8 mouse cellular contexts compared by ENCODE assay signal in the genomic region with DNA sequence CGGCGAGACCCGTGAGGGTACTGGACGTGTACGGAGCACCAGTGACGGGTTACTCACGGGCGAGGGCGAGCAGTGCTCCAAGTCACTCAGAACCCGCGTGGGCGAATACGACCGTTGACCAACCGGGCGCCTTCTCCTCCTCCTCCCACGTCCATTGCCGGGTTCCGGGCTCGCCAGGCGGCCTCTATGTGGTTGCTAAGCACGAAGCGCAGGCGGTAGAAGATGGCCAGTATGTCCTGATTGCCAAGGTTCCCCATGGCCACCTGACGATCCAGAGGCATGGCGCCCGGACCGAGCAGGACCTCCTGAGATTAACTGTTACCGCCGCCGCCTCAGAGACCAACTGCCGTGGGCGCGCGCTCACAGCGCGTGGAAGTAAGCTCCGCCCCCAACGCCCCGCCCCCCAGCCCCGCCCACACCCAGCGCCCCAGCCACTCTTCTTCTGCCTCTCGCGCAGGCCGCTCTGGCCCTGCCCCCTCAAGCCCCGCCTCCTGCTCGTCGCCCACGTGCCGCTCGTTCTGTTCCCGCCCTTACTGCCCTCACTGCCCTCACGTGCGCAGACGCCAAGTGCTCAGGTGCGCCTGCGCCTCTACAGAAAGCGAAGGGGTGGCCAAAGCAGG. TPM values are rescaled to one million over a fixed set of nuclear protein-coding genes. Genes with fewer than 3 reads are reported as not detected.
DNase-seq lines count a peak whose midpoint lies in the region; ATAC-seq and TF ChIP-seq lines count a peak whose summit lies in the region.

No protein-coding gene starts in this region.

- no peak for TF ChIP-seq EP300 in stomach, postnatal 0 days (optimal IDR thresholded peaks at IDR 0.05)

- peak overlapping the region; percentile 71 for H3K4me2 ChIP-seq in heart, embryonic 16.5 days (ENCODE audit: low read depth, low read length)
- peak overlapping the region; percentile 72 for H3K4me2 ChIP-seq in liver, embryonic 16.5 days (ENCODE audit: low read depth, low read length)
- peak overlapping the region; percentile 56 for H3K4me2 ChIP-seq in neural tube, embryonic 12.5 days (replicated peaks)
- H3K4me2 ChIP-seq in stomach, postnatal 0 days (replicated peaks; ENCODE audit: low read depth) = peak overlapping the region; percentile 82

- H3K4me3 ChIP-seq in heart, embryonic 16.5 days (ENCODE audit: low read length) = peak overlapping the region; percentile 50
- H3K4me3 ChIP-seq in liver, embryonic 16.5 days (ENCODE audit: low read depth, low read length) = peak overlapping the region; percentile 55
- peak overlapping the region; percentile 21 for H3K4me3 ChIP-seq in neural tube, embryonic 12.5 days
- peak overlapping the region; percentile 42 for H3K4me3 ChIP-seq in stomach, postnatal 0 days (ENCODE audit: low read depth, low read length)

- no peak for TF ChIP-seq CTCF in stomach, postnatal 0 days (IDR thresholded peaks at IDR 0.05; ENCODE audit: low read depth)

- no peak overlapping the region for H3K27ac ChIP-seq in heart, embryonic 16.5 days (ENCODE audit: low read length)
- H3K27ac ChIP-seq in liver, embryonic 16.5 days (ENCODE audit: low read length) = no peak overlapping the region
- no peak overlapping the region for H3K27ac ChIP-seq in neural tube, embryonic 12.5 days
- no peak overlapping the region for H3K27ac ChIP-seq in stomach, postnatal 0 days (replicated peaks)

- H3K27me3 ChIP-seq in heart, embryonic 16.5 days (ENCODE audit: control insufficient read depth, insufficient read depth, low read length) = no peaks in the 10 kb centered on the region
- H3K27me3 ChIP-seq in liver, embryonic 16.5 days (ENCODE audit: control insufficient read depth, insufficient read depth, low read depth, low read length) = no peaks in the 10 kb centered on the region
- peaks cover 9% of the 10 kb centered on the region; the same call in 1 of the 2 replicates for H3K27me3 ChIP-seq in neural tube, embryonic 12.5 days (replicated peaks)
- H3K27me3 ChIP-seq in stomach, postnatal 0 days (ENCODE audit: control insufficient read depth, insufficient read depth, low read length) = no peaks in the 10 kb centered on the region

- no peaks in the 10 kb centered on the region for H3K9me3 ChIP-seq in heart, embryonic 16.5 days (replicated peaks; ENCODE audit: control insufficient read depth, low read length)
- no peaks in the 10 kb centered on the region for H3K9me3 ChIP-seq in liver, embryonic 16.5 days (replicated peaks; ENCODE audit: control insufficient read depth, low read length)
- no peaks in the 10 kb centered on the region for H3K9me3 ChIP-seq in neural tube, embryonic 12.5 days
- no peaks in the 10 kb centered on the region for H3K9me3 ChIP-seq in stomach, postnatal 0 days (ENCODE audit: control insufficient read depth, low read length)

- H3K36me3 ChIP-seq in heart, embryonic 16.5 days (ENCODE audit: control insufficient read depth, insufficient read depth) = no peaks in the 10 kb centered on the region
- no peaks in the 10 kb centered on the region for H3K36me3 ChIP-seq in liver, embryonic 16.5 days (ENCODE audit: control insufficient read depth, insufficient read depth)
- H3K36me3 ChIP-seq in neural tube, embryonic 12.5 days = no peaks in the 10 kb centered on the region
- H3K36me3 ChIP-seq in stomach, postnatal 0 days (ENCODE audit: control insufficient read depth, insufficient read depth, low read length) = no peaks in the 10 kb centered on the region

- peak; percentile 95 for ATAC-seq in CD4-positive, CD25-positive, alpha-beta regulatory T cell, adult 4 months
- ATAC-seq in erythroid progenitor cell, adult 5-6 weeks (replicated peaks; ENCODE audit: low FRiP score, poor library complexity, severe bottlenecking) = peak; percentile 88
- ATAC-seq in heart, embryonic 16.5 days (replicated peaks; ENCODE audit: extremely low read depth, insufficient read depth, low FRiP score) = peak; percentile 82
- peak; percentile 92 for ATAC-seq in liver, embryonic 16.5 days (ENCODE audit: low read depth)
- peak; percentile 44 for ATAC-seq in neural tube, embryonic 12.5 days (ENCODE audit: low FRiP score, low read depth)
- peak; percentile 93 for ATAC-seq in stomach, postnatal 0 days (ENCODE audit: low FRiP score, low TSS enrichment)

- H3K9ac ChIP-seq in heart, embryonic 16.5 days (ENCODE audit: low read length) = peak overlapping the region; percentile 43
- H3K9ac ChIP-seq in liver, embryonic 16.5 days (ENCODE audit: low read depth, low read length) = peak overlapping the region; percentile 13; the same call in 1 of the 2 replicates
- H3K9ac ChIP-seq in neural tube, embryonic 12.5 days = no peak overlapping the region
- peak overlapping the region; percentile 55 for H3K9ac ChIP-seq in stomach, postnatal 0 days (ENCODE audit: low read length)

- peak; percentile 75 for DNase-seq in c-Kit-negative CD71-positive TER-119-positive erythroid progenitor cells, embryonic 14.5 days (ENCODE audit: low read depth, low spot score)
- peak; percentile 86 for DNase-seq in kidney, postnatal 14 days
- peak; percentile 99 for DNase-seq in stomach, postnatal 0 days (ENCODE audit: low spot score)

- peaks cover 5% of the 10 kb centered on the region for H3K4me1 ChIP-seq in heart, embryonic 16.5 days (ENCODE audit: control insufficient read depth, insufficient read depth, low read length)
- peaks cover 29% of the 10 kb centered on the region for H3K4me1 ChIP-seq in liver, embryonic 16.5 days (ENCODE audit: control insufficient read depth, low read depth, low read length)
- H3K4me1 ChIP-seq in neural tube, embryonic 12.5 days = peaks cover 6% of the 10 kb centered on the region
- H3K4me1 ChIP-seq in stomach, postnatal 0 days (replicated peaks; ENCODE audit: control insufficient read depth, insufficient read depth) = no peaks in the 10 kb centered on the region

- WGBS in heart, embryonic 16.5 days = 11% methylated on average over 55 of the region's 58 CpGs
- WGBS in liver, embryonic 16.5 days (ENCODE audit: insufficient replicate concordance) = 13% methylated on average over 58 of the region's 58 CpGs
- WGBS in neural tube, embryonic 12.5 days = 25% methylated on average over 58 of the region's 58 CpGs
- 15% methylated on average over 58 of the region's 58 CpGs for WGBS in stomach, postnatal 0 days

RNA-seq across cellular contexts. Expression of gene Arfgap3, which starts 17.0 kb away (rescaled TPM):
- polyA plus RNA-seq in CD4-positive, CD25-positive, alpha-beta regulatory T cell, adult 4 months (2017; shearing (Covaris generic)) = 10 to 100 TPM in 1 of 2 experiments, 1 to 10 TPM in 1; 9.3 to 14.6 TPM
- 19.3 and 50.5 TPM in 2 replicates for total RNA-seq in erythroid progenitor cell, adult 5-6 weeks (2015; ENCODE audit: low replicate concordance)
- total RNA-seq in erythroid progenitor cell, adult 5-6 weeks (2017; ENCODE audit: low replicate concordance) = 43.3 and 60.3 TPM in 2 replicates
- 42.0 and 44.6 TPM in 2 replicates for polyA plus RNA-seq in heart, embryonic 16.5 days (2015; fragmentation: Nextera tagmentation; extraction: Ambion mirVana)
- polyA plus RNA-seq in liver, embryonic 16.5 days (2015; fragmentation: Nextera tagmentation; extraction: Ambion mirVana) = 17.3 and 18.6 TPM in 2 replicates
- 37.2 and 39.0 TPM in 2 replicates for polyA plus RNA-seq in neural tube, embryonic 12.5 days (2016; fragmentation: Nextera tagmentation; extraction: Ambion mirVana)
- 57.0 and 60.3 TPM in 2 replicates for polyA plus RNA-seq in stomach, postnatal 0 days (2015; fragmentation: Nextera tagmentation; extraction: Ambion mirVana)

Comparison
In these comparisons a context has a peak if more than half of its experiments do, and no peak if none do; other contexts are left out.
1. ATAC-seq: peak in every context shown above with its lines; median percentile 95 in CD4-positive, CD25-positive, alpha-beta regulatory T cell, adult 4 months; 93 in stomach, postnatal 0 days; 92 in liver, embryonic 16.5 days; 88 in erythroid progenitor cell, adult 5-6 weeks; 82 in heart, embryonic 16.5 days; 44 in neural tube, embryonic 12.5 days.